Mouse (Mus musculus) heart, embryonic 10.5 days (tissue): ENCODE measurements at regions not wholly inside any gene's neighbourhood (a gene's known extent, or its start where the extent isn't known, plus 50 kb on each side); places are given as distances from the start of the nearest gene placed in this dataset.

ENCODE experiments used
- DNase-seq: peaks from one replicate; pipeline ENCODE4 v3.0.0-alpha.2; 2017; ENCODE audit warnings: low spot score
- H3K27ac ChIP-seq: fragments of 300-500 bp; sonication (generic); 2 replicates; pipeline ENCODE4 v1.5.1; 2016; ENCODE audit warnings: mild to moderate bottlenecking
- H3K27me3 ChIP-seq: fragments of 300-500 bp; sonication (generic); 2 replicates; pipeline ENCODE4 v1.6.1; 2016; ENCODE audit warnings: mild to moderate bottlenecking; ENCODE audit not compliant: poor library complexity, insufficient read depth, severe bottlenecking
- H3K36me3 ChIP-seq: fragments of 300-500 bp; sonication (generic); 2 replicates; pipeline ENCODE4 v1.6.1; 2016; ENCODE audit warnings: mild to moderate bottlenecking, moderate library complexity
- H3K4me1 ChIP-seq: fragments of 300-500 bp; sonication (generic); 2 replicates; pipeline ENCODE4 v1.6.1; 2016; ENCODE audit warnings: mild to moderate bottlenecking
- H3K4me3 ChIP-seq: fragments of 300-500 bp; sonication (generic); 2 replicates; pipeline ENCODE4 v1.5.1; 2016; ENCODE audit warnings: mild to moderate bottlenecking, moderate library complexity
- H3K9me3 ChIP-seq: fragments of 300-500 bp; sonication (generic); 2 replicates; pipeline ENCODE4 v1.6.1; 2016; ENCODE audit warnings: mild to moderate bottlenecking, moderate library complexity
- WGBS: fragments of 180-500 bp; shearing (Covaris S2); methylation state at CpG from one replicate; pipeline ENCODE4 v1.1.7; 2016; 5-methylcytosine and 5-hydroxymethylcytosine counted together

DNA sequence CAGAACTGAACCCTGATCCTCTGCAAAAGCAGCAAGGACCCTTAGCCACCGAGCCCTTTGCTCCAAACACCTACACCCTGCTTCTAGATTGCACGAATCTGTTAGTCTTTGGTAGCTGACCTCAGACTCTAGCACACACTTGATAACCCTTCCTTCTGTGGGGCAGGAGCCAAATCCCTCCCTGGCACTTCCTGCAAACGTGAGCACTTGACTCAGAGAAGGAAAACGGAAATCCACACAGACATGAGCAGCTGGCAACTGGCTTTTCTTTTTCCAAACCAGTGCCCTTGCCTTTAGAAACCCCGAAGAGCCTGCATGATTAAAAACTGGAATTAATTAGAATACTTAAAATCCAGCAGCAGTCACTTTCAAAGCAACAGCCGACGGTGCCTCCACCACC lies 97.6 kb upstream of the Nckap5 start:
- Histone ChIP-seq H3K9me3 (no peaks in the 10 kb centered on the region), H3K36me3 (no peaks in the 10 kb centered on the region), H3K27ac (no peak overlapping the region), H3K4me3 (no peak overlapping the region), H3K27me3 (peaks cover 3% of the 10 kb centered on the region; the same call in 1 of the 2 replicates), H3K4me1 (peaks cover 6% of the 10 kb centered on the region; the same call in 1 of the 2 replicates)
- no peak for DNase-seq
- WGBS = 57% methylated on average over 7 of the region's 7 CpGs

DNA sequence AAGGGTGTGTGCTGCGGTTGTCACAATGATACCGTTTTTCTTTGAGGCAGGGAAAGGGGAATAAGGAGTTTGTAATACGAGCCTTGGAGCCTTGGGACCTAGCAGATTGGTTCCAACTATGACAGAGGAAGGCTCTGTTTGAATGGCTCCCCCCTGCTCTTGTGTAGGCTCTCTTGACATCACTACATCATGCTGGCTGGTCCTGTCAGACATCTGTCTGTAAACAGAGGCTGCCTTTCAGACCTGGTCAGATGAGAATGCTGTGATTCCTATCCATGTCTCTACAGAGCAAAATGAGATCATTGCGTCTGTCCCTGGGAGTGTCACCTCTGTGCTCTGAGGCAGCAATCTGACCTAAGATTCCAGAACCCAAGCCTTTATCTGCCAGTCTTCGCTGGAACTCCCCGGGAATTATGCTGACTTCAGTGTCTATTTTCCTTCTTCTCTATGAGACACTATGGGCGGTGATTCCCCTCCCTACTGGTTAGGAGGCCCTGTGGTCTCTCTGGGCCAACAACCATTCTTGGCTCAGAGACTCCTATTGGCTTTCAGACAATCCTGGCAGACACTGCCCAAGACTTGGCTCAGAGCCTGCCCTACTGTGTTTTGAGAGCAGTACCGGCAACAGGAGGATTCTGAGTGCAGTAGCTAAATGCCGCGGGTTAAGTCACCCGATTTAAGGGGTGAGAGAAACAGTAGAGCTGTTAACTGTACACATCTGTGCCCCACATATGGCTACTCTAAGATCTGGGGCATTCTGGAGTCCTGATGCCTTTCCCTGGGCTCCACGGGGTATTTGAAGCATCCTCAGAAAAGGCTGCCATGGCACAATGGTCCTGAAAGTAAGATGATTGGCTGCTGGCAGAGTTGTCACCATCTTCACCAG lies 94.8 kb upstream of the Nckap5 start:
- Histone ChIP-seq H3K36me3 (no peaks in the 10 kb centered on the region), H3K27ac (no peak overlapping the region)
- WGBS = 69% methylated on average over 12 of the region's 12 CpGs

DNA sequence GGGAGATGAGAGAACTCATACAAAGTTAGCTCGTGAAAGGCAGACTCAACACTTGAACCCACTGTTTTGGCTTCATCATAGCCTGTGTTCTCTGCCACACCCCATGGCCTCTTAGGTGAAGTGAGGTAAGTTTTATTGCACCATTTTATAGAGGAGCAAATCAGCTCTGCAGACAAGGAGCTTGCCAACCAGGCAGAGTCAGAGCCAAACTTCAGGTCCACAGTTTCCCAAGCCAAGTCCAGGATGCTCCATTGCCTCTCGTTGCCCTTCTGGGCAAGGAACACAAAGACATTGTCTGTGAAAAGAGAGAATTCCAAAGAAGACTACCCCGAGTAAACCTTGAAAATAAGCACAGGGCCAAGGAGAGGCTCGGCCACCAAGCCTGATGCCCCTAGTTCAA lies 93.4 kb upstream of the Nckap5 start:
- Histone ChIP-seq H3K4me1 (peaks cover 5% of the 10 kb centered on the region; the same call in 1 of the 2 replicates), H3K4me3 (no peak overlapping the region), H3K27me3 (no peaks in the 10 kb centered on the region), H3K27ac (no peak overlapping the region), H3K9me3 (no peaks in the 10 kb centered on the region), H3K36me3 (no peaks in the 10 kb centered on the region)
- 79% methylated on average over 4 of the region's 4 CpGs for WGBS
- no peak for DNase-seq

More for the DNA sequence above, 94.8 kb upstream of the Nckap5 start:
- Histone ChIP-seq H3K9me3 (no peaks in the 10 kb centered on the region), H3K4me1 (peaks cover 5% of the 10 kb centered on the region; the same call in 1 of the 2 replicates), H3K4me3 (no peak overlapping the region), H3K27me3 (no peaks in the 10 kb centered on the region)
- DNase-seq = no peak

DNA sequence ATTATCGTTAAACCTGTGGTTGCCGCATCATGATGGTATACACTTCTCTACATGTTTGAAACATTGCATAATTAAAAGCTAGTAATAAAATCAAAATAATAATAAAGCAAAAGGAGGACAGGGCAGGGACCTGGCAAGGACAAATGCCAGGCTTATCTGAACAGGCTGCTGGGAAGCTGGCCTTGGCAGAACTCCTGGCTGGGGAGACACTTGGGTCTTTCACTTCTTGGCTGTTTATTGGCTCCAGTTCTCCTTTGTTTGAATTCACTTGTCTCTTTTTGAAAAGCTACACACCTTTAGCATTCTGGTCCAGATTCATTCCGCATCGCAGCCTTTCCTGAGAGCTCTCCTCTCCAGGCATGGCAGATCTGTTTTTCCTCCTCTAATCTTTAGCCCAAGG lies 91.6 kb upstream of the Nckap5 start:
- H3K27ac ChIP-seq = no peak overlapping the region
- no peaks in the 10 kb centered on the region for H3K27me3 ChIP-seq
- no peak for DNase-seq
- H3K4me1 ChIP-seq = peaks cover 5% of the 10 kb centered on the region; the same call in 1 of the 2 replicates
- H3K4me3 ChIP-seq = no peak overlapping the region
- no peaks in the 10 kb centered on the region for H3K36me3 ChIP-seq
- H3K9me3 ChIP-seq = no peaks in the 10 kb centered on the region
- 90% methylated on average over 4 of the region's 4 CpGs for WGBS

DNA sequence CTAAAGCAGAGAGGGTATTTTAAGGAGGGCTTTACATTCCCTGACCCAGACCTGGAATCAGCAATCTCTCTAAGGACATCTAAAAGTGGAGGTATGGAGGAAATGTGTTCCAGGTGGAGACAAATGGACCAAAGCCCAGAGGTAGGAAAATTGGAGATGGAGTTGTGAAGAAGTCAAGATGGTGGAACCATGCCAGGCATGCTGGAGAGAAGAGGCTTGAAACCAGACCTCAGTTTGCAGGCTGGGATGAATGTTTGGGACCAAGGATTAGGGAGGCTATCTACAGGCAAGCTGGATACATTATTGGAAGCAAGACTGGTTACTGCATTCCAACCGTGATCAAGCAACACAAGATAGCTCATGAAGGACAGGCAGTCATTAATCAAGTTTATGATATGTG lies 88.3 kb upstream of the Nckap5 start:
- Histone ChIP-seq H3K9me3 (no peaks in the 10 kb centered on the region), H3K27ac (no peak overlapping the region), H3K4me1 (no peaks in the 10 kb centered on the region), H3K27me3 (no peaks in the 10 kb centered on the region), H3K4me3 (no peak overlapping the region), H3K36me3 (no peaks in the 10 kb centered on the region)
- 83% methylated on average over 1 of the region's 1 CpGs for WGBS
- no peak for DNase-seq

DNA sequence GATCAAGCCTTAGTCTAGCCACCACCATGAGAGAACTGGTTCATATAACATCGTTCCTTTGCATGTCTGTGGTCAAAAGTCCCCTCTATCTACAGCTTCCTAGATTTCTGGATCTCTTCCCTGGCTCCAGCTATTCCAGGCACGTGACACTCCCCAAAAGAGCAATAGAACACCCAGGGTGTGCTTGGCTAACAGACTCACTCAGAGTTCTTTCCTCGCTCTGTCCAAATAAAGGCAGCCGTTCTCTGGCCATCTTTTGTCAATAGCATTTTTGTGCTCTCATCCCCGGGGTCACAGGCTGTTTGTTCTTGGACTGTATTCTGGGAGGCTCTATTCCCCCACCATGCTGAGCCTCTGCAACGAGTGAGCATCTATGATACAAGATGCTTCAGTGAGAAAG lies 87.3 kb upstream of the Nckap5 start:
- 68% methylated on average over 6 of the region's 6 CpGs for WGBS
- H3K36me3 ChIP-seq = no peaks in the 10 kb centered on the region
- no peak overlapping the region for H3K4me3 ChIP-seq
- H3K27me3 ChIP-seq = no peaks in the 10 kb centered on the region
- no peak for DNase-seq
- H3K27ac ChIP-seq = no peak overlapping the region
- H3K4me1 ChIP-seq = no peaks in the 10 kb centered on the region
- no peaks in the 10 kb centered on the region for H3K9me3 ChIP-seq

DNA sequence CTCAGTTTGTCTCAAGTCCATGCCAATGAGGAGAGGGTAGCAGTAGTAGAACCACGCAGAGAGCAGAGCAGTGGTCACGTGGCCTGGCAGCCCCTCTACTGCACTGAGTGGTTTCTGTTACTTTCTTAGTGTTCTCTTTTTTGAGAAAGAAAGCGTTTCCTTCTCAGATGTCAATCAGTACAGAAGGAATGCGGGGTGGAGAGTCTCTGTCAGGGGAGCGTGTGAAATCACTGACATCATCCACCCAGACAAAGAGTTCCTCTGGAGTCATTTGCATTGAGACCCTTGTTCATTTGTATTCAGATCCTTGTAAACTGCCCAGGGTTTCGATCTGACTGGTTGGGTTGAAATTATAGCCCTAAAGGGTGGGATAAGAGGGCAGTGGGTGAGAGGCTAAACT lies 85.8 kb upstream of the Nckap5 start:
- 58% methylated on average over 6 of the region's 6 CpGs for WGBS
- no peaks in the 10 kb centered on the region for H3K27me3 ChIP-seq
- H3K4me1 ChIP-seq = no peaks in the 10 kb centered on the region
- no peaks in the 10 kb centered on the region for H3K36me3 ChIP-seq
- H3K27ac ChIP-seq = no peak overlapping the region
- no peaks in the 10 kb centered on the region for H3K9me3 ChIP-seq
- no peak overlapping the region for H3K4me3 ChIP-seq
- DNase-seq = no peak

DNA sequence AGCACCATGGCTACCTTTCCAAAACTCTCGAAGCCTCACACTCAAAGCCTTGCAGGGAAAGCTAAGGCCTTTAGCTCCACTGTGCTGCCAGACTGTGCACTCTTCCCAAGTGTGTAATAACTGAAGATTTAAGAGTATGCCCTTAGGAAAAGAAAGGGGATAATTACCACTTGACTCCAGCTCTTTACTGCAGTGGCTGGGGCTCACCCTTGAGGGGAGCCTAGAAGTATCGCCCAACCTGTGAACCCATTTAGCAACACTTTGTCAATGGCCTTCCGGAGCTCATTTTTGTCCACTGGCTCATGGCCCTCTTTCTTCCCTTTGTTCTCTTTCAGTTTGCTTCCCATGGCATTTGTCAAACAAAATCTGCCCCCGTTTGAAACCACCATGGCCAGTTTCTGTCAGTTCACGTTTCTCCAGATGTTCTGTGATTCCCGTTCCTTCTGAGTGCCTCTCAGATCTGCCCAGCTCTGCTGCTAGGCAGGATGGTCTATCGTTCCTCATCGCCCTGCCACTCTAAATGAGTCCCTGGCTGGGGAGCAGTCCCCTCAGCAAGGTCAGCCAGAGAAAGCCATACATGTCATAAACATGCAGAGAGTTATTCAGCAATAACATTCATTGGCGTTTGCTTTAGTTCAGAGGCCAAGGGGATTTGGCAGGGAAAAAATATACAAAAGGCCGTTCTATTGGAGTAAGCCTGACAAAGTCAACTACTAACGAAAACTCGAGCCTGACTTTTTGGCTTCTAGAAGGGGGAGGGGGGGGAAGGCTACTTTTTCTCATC lies 80.9 kb upstream of the Nckap5 start:
- WGBS = 72% methylated on average over 12 of the region's 12 CpGs
- DNase-seq = no peak
- no peaks in the 10 kb centered on the region for H3K36me3 ChIP-seq
- no peak overlapping the region for H3K27ac ChIP-seq
- H3K4me3 ChIP-seq = no peak overlapping the region
- H3K27me3 ChIP-seq = no peaks in the 10 kb centered on the region
- no peaks in the 10 kb centered on the region for H3K9me3 ChIP-seq
- no peaks in the 10 kb centered on the region for H3K4me1 ChIP-seq

DNA sequence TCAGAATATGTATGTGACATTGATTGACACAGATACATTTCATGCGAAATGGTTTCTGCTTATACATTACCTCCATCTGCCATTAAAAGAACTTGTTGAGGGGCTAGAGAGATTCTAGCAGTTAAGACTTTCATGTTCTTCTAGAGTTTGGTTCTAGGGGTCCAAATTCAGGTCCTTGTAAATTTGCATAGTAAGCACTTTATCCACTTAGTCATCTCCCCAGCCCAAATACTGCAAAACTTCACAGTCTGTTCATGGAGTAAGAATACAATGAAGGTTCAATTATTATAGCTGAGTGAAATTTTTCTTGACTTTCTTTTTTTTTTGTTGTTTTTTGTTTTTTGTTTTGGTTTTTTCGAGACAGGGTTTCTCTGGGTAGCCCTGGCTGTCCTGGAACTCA lies 76.8 kb upstream of the Nckap5 start:
- H3K9me3 ChIP-seq = no peaks in the 10 kb centered on the region
- H3K27me3 ChIP-seq = no peaks in the 10 kb centered on the region
- no peaks in the 10 kb centered on the region for H3K4me1 ChIP-seq
- 74% methylated on average over 2 of the region's 2 CpGs for WGBS
- no peak overlapping the region for H3K4me3 ChIP-seq
- H3K36me3 ChIP-seq = no peaks in the 10 kb centered on the region
- no peak for DNase-seq
- no peak overlapping the region for H3K27ac ChIP-seq

DNA sequence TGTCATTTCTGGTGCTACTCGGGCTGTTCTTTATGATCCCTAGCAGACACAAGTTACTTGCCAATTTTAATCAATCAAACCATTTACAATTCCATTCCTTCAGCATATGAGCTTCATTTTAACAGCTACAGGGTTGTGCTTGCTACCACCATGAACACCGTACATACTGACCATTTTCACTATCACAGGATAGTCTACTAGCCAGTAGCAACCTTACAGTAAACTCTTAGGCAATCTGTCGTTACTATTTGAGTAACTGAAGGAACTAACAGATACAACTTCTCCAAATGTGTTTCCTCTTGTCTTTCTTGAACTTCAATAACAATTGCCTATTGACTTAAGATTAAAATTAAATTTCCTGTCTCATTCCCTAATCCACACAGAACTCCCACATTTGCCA lies 67.9 kb upstream of the Nckap5 start:
- no peak for DNase-seq
- Histone ChIP-seq H3K27ac (no peak overlapping the region), H3K9me3 (no peaks in the 10 kb centered on the region), H3K4me1 (peaks cover 4% of the 10 kb centered on the region; the same call in 1 of the 2 replicates), H3K4me3 (no peak overlapping the region), H3K27me3 (no peaks in the 10 kb centered on the region), H3K36me3 (no peaks in the 10 kb centered on the region)
- WGBS = 78% methylated on average over 3 of the region's 3 CpGs

DNA sequence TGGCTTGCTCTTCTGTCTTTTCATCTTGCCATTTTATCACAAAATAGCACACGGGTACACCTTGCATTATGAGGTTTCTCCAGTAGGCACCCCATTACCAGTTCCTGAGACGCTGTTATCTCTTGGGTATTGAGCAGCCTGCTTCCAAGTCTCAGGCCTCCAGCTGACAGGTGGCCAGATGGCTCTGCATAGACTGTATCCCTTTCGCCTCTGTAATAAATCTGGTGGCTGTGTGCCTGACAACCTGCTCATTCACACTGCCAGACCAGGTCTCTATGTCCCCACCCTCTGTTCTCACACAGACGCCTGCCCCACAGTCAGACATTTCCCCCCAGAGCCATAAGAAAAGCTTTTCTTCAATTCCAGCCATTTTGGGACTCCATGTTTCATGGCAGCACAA lies 66.3 kb upstream of the Nckap5 start:
- Histone ChIP-seq H3K27me3 (no peaks in the 10 kb centered on the region), H3K9me3 (no peaks in the 10 kb centered on the region), H3K4me1 (peaks cover 4% of the 10 kb centered on the region; the same call in 1 of the 2 replicates), H3K27ac (no peak overlapping the region), H3K36me3 (no peaks in the 10 kb centered on the region), H3K4me3 (no peak overlapping the region)
- 78% methylated on average over 4 of the region's 4 CpGs for WGBS
- no peak for DNase-seq

DNA sequence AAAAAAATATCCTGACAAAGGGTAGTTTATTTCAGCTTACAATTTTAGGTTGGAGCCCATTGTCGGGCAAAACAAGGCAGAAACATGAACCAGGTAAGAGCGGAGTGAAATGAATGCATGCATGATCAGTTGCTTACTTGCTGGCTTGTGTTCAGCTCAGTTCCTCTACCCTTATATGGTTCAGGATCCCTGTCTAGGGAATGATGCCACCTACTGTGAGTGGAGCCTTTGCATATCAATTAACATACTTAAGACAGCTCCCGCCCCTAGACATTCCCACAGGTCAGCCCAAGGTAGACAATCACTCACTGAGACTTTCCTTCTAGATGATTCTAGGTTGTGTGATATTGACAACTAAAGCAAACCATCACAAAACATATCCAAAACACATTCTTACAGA lies 50.2 kb upstream of the Nckap5 start:
- Histone ChIP-seq H3K4me3 (no peak overlapping the region), H3K36me3 (no peaks in the 10 kb centered on the region), H3K27me3 (no peaks in the 10 kb centered on the region), H3K9me3 (no peaks in the 10 kb centered on the region), H3K4me1 (no peaks in the 10 kb centered on the region), H3K27ac (no peak overlapping the region)
- peak; percentile 4 for DNase-seq
- 91% methylated on average over 3 of the region's 3 CpGs for WGBS
